Mouse (Mus musculus) fibroblast of lung, adult 2 months (primary cell): ENCODE measurements at regions not wholly inside any gene's neighbourhood (a gene's known extent, or its start where the extent isn't known, plus 50 kb on each side); places are given as distances from the start of the nearest gene placed in this dataset.

Experiments
- DNase-seq: peaks from one replicate; pipeline ENCODE4 v3.0.0-alpha.2; 2011; ENCODE audit warnings: low read depth

DNA sequence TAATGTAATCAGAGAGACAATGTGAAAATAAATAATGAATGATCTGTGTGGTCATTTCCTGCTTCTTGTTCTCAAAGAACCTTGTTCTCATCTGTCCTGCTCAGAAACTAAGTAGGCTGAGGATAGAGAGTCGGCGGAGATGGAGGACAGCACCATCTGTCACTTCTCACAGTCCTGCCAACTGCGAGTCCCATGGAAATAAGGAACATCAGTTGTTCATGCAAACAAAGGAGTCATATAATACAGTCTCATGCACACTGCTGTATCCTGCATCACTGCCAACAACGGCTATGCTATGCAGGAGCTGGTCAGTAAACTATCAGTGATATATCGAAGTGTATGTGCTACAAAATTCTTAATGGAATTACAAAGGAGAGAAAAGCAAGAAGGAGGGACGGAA, 285.7 kb upstream of the Mctp2 start:
- DNase-seq = no peak

DNA sequence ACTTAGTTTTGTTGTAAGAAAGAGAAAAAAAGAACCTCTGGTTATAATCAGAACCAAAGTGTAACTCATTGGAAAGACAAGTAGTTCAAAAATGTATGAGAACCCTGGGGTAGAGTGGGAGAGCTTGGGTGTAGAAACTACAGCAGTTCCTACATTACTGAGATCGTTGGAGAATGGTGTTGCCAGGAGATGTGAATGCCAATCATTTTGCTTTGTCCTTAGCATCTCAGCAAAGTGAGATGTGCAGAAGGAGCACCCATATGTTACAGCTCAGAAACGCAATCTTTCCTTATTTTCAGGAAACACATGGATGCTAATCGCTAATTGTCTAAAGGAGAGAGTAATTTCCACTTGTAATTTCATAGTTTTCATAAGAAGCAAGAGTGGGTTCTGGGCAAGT, 286.2 kb upstream of the Mctp2 start:
- no peak for DNase-seq

DNA sequence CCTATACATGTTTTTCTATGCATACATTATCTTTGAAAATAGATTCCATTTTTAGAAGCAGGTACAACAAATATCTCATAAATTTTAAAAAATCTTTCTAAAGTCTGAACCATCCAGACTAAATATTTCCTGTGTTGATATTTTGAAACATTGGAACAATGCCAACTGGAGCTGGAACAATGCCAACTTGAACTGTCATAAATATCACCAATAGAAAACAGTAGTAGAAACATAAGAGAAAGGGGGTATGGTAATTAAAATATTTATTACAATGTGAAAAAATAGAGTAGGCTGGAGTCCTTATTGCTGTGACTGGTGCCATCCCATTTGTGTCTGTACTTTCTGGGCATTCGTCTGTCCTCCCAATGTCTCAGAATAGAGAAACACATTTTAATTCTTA, 286.9 kb upstream of the Mctp2 start:
- no peak for DNase-seq

DNA sequence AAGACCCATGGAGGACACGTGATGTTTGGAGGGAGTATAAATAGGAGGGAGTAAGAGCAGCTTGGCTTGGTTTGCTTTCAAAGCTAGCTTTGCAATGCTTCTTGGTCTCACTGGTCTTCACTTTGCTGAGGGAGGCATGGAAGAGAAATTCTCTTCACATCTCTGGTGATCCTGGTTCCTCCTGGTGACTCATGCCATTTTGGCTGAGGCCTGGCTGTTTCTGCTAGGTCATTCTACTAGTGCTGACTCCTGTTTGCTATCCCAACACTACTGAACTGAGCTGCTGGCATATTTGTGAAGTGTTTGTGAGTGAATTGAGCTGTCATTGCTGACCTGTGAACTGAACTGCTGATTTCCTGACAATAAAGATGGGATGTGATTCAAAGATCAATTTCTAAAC, 288.3 kb upstream of the Mctp2 start:
- no peak for DNase-seq

DNA sequence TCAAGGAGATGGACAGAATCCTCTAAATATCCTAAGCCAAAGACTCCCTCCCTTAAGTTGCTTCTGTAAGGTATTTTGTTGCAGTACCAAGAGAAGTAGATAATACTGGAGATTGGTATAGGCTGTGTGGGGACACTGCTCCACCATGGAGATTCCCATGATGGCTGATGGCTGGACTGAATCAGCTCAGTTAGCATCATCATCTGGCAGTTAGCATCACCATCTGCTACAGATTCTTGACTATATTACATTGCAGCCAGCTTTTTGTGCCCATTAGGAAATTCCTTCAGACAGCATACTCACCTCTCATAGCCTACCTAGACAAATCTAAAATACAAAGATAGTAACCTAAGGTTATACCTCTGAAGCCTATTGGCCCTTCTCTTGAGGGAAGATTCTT, 290.6 kb upstream of the Mctp2 start:
- no peak for DNase-seq

DNA sequence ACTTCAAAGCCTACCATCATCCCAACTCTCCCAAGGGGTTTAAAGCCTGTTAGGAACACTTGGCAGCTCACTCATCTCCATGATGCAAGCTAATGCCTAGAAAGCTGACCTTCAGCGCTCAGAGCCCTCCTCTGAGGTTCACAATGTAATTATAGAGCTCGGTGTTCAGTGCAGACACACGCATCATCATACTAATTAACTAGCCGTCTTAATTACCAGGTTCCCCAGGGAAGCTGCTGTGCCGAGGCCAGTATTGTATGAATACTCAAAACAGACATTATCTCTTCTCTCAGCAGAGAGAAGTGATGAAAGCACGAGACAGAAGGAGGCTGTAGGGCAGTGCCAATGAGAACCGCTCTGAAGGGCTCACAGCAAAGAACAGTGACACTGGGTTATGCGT, 295.5 kb upstream of the Mctp2 start:
- DNase-seq = no peak

DNA sequence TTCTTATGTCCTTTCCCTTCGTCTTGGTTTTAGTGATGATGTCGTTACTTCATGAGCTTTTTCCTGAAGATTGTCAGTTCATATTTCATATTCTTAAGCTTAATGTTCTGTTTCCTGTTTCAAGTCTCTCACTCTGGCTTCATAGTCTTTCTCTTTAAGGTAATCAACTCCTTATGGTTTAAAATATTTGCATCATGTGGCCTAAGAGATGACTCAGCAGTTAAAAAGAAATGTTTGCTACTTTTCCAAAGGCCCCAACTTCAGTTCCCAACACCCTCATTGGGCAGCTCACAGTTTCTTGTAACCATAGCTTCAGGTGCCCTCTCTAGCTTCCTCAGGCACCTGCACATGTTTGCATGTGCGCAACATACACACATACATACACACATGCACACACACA, 303.4 kb upstream of the Mctp2 start:
- no peak for DNase-seq

DNA sequence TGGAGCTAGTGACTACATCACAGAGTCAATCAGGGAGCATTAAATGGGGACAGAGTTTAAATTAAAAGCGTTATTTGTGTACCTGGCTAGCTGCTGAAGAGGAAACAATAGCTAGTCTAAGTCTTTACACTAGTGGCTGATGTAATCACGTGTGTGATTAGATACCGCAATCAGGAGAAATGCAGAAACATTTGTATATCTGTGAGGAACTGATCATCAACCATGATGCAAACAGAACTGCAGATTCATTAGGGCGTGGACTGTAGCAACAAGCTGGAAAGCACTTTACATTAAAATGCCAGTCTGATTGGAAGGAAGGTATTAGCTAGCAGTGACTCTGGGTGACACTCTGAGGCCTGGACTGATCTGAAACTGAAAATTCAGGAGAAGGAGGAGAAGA, 308.8 kb upstream of the Mctp2 start:
- DNase-seq = no peak

DNA sequence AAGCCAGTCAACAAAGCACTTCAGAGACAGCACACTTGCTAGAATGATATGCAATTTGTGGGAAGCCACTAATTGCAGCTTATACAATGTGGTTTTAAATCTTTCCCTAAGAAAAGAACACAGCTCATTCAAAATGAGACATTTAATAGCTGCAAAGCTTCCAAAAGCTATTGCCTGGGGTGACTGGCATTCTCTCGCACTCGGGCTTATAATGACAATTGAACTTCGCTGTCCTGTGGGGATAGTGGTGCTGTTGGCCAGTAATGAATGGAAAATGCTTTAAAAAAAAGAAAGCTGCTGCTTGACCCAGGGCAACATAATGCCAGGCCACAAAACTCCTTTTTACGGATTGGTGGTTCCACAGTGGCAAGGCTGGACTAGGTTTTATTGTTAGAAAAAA, 321.0 kb upstream of the Mctp2 start:
- no peak for DNase-seq

DNA sequence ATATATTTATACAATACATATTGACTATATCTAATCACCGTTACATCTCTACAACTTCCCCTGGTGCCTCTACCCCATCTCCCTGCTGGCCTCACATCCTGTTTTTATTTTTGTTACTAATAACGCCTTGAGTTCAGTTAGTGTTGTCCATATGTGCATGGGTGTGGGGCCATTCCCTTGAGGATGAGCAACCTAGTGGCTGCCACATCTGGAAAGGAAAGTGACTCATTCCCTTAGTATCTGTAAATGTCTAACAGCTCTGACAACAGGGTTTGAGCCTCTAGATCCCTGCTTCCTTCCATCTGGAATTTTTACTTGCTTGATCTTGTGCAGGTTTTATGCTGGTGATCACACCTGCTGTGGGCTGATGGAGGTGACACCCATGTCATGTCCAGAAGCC, 333.2 kb upstream of the Mctp2 start:
- no peak for DNase-seq

DNA sequence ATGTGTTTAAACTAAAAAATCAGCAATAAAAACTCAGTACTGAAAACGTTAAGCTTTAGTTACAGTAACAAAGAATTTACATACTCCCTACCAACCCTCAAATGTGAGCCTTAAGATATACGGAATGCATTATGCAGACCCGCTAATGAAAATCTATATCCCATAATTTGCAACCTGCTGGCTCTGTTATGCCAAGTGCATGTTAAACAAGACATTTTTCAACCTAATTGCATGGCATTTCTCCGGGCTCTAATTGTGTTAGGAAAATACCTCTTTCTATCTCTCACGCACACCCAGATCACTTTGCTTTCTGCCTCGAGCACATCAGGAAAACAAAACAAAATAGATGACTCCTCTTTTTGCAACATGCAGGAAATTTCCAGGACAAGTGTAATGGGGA, 368.6 kb upstream of the Mctp2 start:
- DNase-seq = no peak

DNA sequence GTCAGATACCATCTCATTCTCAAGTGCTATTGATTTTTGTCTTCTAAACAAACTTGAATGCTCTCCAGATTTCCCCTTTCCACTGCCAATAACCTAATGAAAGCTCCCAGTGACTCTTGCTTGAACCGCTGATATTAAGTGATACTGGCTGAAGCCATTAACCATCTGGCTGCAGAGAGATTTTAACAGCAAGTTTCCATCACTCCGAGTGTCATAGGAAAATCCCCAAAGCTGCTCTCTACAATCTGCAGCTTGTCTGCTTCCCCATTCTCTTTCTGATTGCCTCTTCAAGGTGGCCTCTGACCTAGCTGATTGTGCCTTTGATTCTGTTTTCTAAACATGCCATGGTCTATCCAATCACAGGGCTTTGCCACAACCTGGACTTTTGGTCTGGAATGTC, 379.4 kb upstream of the Mctp2 start:
- DNase-seq = no peak

DNA sequence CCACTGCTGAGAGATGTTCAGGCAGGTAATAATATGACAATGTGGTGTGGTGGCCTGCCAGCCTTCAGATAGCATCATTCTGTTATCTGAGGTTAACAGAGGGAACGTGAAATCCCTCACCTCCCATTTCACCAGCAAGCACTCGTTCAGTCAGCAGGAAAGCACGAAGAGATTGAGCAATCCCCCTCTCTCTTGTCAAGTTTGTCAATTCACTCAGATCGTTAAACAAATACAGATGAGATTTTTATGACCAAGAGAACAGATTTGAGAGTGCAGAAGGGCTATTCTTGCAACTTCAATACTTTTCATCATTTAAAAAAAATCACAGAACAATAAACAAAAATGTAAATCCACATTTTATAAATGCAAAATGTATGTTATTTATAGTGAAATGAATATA, 380.9 kb upstream of the Mctp2 start:
- DNase-seq = no peak

DNA sequence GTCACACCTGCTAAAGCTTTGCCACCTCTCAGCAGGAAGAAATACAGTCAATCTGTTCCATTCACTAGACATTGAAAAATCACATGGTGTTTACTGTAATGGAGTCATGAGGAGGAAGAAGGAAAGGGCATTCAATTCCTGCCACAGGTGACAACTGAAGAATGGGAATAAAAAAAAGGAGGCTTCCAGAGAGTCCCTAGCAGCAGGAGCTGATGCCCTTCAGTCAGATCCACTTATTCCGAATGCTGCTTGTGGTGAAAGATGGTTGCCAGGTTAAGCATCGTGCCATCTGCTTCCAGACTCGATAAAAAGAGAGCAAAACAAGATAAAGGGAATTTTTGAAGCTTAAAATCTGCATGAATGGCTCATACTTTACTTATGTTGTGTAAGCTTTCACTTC, 385.0 kb upstream of the Mctp2 start:
- DNase-seq = no peak

DNA sequence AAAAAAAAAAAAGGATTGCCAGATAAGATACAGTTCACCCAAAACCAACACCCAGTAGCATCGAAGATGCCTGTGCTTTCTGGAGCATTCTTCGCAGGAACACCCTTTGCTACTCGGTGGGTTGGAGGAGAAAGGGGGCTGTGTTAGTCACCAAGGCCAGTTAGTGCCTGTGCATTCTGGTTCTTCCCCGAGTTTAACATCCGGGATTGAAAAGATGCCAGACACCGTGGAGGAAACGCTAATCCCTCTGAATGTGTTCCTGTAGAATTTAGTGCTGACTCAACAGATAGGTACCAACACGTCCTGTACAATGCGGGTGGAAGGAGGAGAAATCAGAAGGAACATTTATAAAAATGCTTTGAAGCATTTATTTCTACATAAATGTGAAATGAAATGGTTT, 385.5 kb upstream of the Mctp2 start:
- no peak for DNase-seq

DNA sequence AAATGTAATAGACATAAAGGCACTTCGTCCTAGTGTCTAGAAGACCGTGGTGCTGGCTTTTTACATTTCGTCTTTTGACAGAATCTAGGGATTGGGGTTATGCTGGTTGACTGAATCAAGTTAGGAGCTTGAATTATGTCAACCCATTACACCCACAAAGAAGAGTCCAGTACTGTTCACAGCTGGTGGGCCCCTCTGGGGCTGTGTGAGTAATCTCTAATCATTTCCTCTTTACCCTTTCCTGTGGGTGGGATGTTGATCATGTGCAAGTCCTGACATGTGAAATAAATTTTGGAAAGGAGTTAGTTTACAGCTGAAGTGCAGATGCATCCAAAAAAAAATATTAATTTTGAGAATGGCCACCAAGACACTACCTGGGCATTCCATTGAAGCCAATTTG, 390.3 kb upstream of the Mctp2 start:
- DNase-seq = no peak

DNA sequence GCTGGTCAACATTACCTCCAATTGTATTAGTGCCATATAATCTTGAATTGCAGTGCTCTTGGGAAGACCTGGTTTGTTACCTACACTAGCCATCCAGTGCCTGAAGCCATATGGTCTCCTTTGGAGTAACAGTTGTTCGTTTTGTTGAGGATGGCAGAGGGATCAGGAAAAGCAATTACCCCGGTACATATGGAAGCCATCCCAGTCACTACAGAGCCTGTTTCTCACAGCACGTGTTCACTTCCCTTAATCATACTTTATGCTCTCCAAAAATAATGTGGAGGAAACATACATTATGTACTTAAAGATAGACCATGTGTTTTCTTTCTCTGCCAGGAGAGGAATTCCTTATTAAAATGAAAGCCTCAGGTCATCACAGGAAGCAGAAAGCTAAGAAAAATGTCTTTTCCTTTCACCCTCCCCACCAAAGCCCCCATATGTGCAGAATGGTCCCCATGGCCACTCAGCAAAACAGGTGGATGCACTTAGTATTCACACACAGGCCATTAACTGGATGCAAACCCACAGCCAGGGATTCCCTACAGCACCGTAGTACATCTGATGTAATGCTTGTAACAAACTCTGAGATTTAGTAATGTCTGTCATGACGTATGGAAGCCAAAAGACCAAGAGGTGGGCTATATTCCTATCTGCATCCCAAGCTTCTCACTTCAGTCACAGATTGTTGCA, 397.4 kb upstream of the Mctp2 start:
- DNase-seq = no peak

DNA sequence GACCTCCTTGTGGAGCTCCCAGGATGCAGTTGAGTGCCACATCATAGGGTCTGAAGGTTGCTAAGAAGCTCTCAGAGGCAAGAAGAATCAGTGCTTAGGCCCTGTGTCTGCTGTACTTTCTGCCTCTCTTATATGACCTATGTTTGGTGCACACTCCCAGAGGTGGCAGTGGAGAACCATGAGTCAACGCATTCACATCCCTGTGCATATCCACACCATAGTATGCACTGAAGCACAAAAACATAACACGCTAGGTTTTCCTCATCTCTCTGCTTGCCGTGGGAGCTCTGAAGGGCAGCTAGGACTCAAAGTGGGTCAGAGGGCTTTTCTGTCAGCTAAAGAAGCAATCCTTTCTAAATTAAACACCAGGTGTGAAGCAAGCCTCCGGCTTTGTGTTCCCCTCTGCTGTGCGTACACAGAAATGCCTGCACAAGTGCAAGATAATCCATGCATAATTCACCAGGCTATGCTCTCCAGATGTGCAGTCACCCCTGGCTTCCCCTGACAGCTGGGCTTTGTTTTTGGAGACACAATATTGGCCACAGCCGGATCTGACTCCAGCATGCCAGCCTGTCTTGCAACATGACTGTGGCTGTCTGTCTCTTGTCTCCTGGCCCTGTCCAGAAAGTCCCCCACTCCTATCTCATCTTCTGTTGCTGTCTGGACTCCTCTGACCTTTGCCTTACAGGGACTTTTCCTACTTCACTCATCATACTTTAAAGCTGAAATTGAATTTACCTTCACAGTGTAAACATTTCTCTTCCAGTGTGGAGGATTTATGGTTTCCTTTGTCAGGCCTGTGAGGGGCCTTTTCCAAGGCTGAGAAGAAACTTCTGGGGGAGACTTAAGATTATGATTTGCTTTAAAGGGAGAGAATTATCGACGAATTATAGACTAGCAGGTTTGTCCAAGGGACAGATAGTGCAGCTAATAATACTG, 405.1 kb upstream of the Mctp2 start:
- DNase-seq = no peak

DNA sequence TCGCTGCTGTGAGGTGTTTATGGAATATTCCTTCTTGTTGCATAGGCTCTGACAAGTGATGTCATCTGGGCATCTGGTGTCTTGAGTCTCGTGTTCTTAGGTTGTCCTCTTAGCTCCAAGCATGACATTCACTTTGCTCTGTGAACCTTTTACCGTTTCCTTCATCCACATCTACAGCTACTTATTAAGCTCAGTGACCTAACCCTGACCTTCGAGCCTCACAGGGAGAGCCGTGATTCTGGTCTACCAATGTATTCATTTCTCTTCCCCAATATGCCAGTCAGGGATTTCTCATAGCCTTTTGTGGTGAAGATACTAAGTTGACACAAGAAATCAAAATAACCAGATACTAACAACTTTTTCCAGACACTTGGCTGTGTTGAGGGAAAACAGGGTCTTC, 409.0 kb upstream of the Mctp2 start:
- no peak for DNase-seq

DNA sequence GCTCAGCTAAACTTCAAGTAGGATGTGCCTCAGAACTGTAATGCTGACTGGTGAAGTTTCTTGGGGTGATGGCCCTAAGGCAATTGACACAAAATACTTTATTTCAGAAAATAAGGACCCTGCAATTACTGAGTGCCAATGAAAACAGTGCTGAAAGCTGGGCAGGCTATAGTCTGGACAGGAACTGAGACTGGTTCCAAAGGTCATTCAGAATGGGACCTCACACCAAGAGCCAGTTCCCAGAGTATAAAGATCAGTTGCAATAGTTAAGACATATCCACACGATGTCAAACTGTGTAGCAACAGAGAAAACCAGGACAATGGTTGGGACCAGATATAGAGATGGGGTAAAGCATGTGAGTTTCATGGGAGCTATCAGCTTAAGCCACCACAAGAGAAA, 409.6 kb upstream of the Mctp2 start:
- no peak for DNase-seq

DNA sequence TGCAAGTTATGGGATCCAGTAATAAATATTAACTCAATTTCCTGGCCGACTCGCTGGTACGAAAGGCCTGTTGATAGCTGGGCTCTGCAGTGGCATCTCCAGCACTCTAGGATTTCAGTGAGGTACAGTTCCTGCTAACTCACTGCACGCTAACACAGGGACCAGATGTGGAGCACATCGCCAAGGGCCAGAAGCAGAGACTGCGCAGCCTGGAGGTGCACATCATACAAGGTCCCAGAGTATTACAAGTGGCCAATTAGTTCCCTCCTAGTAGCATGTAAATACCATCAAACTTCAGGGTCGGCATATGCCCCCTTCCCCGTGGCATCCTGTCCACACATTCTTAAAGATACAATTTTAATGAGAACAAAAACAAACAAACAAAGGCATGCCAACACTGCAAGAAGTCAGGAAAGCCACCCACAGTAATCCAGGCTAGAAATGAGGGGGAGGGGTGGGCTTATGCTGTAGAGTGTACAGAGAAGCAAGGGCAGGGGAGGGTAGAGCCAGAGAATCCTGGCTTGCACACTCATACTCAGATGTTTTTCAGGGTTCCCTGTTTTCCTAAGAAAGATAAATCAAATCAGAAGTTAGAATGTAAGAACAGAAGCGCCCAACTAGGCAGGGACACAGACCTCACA, 419.9 kb upstream of the Mctp2 start:
- DNase-seq = no peak

DNA sequence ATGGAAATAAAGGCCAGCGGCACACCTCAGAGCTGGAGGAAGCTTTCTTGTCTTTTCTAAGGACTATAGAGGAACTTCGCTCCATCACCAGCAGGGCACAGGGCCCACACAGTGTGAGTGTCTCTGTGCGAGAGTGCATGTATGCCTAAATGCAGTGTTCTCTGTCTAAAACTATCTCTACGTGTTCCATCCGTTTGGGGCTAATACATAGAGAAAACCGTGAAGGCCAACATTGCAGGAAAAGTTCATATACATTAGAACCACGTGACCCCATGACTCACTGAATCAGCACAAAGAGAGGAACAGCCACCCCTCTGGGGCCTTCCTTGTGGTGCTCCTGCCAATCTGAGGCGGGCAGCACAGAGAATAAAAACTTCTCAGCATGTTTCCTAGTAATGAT, 431.4 kb upstream of the Mctp2 start:
- DNase-seq = no peak

DNA sequence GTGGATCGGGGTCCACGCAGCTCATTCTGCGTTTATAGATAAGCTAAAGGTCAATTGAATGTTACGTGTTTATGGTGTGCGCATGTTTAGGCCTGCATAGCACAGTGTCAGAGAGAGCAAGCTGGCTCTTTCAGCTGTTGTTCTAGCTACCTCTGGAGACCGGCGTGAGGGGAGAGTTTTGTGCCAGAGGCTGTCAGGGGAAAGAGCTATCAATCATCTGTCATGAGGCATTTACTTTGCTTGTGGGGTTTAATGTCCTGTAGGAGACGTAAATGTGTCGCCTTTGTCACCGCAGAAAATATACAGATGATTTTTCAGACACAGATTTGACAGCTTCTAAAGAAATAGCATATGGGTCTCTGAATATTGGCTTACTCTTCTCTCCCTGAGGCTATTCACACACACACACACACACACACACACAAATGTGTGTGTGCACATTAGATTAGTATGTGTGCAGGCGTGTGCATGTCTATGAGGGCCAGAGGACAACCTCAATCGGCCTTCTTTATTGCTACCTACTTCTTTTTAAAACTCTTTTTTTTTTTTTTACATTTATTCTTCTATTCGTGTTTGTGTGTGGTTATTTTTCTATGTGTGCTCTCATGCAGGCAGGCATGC, 432.0 kb upstream of the Mctp2 start:
- DNase-seq = no peak
